Mouse (Mus musculus) spleen, adult 2 months (tissue): ENCODE results near the gene Prkar1a.

Experiments used
- CTCF ChIP-seq: fragments of 200-500 bp; IDR thresholded peaks from 2 replicates; pipeline ENCODE4 v1.5.1; 2011; ENCODE audit warnings: mild to moderate bottlenecking, inconsistent platforms; ENCODE audit not compliant: insufficient read depth, insufficient read length, insufficient replicate concordance; ENCODE audit errors: extremely low read depth
- POLR2A ChIP-seq: fragments of 200-500 bp; IDR thresholded peaks from 2 replicates; pipeline ENCODE4 v1.6.1; 2011; ENCODE audit warnings: low read depth, low read length, inconsistent platforms

DNA sequence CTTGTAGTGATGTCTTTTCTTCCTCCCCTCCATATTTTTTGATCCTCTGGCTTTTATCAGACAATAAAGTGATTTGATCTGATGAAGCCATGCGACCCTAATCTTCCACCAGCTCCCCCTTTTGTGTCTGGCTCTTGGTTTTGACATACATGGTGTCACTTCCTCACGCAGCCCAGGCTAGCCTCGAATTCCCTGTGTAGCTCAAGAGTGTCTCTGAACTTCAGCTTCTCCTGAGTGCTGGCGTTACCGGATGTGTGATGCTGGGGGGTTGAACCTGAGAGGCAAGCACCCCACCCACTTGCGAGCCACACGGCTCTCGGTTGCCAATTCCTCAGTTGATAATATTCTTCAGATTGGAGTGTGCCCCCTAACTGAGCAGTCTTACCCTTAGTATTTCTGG lies 23.2 kb downstream of the Prkar1a start:
- no peak for TF ChIP-seq CTCF
- TF ChIP-seq POLR2A: no peak
